Mouse (Mus musculus) liver, adult 2 months (tissue): ENCODE measurements at regions not wholly inside any gene's neighbourhood (a gene's known extent, or its start where the extent isn't known, plus 50 kb on each side); places are given as distances from the start of the nearest gene placed in this dataset.

Experiments
- CTCF ChIP-seq: fragments of 200-500 bp; IDR thresholded peaks from 2 replicates; pipeline ENCODE4 v1.5.1; 2011; ENCODE audit warnings: low read depth, low read length, control low read depth
- POLR2A ChIP-seq: fragments of 200-500 bp; IDR thresholded peaks from 2 replicates; pipeline ENCODE4 v1.6.1; 2011; ENCODE audit warnings: low read length, control low read depth; ENCODE audit not compliant: insufficient read depth; ENCODE audit errors: extremely low read depth

- no peak for TF ChIP-seq CTCF
- no peak for TF ChIP-seq POLR2A
These were observed 192.5 kb upstream of the Gm11114 start for GRCm38 (mm10) chr9:85120061-85120460.
